Comparison of ENCODE assay signal across 8 mouse cellular contexts in genomic region chr10:43722164-43722563, GRCm38 (mm10).
DNase-seq lines count a peak whose midpoint lies in the region; ATAC-seq and TF ChIP-seq lines count a peak whose summit lies in the region.

No protein-coding gene starts in this region.

- TF ChIP-seq POLR2A in kidney, adult 2 months (IDR thresholded peaks at IDR 0.05; ENCODE audit: low read depth, low read length) = no peak

- H3K4me1 ChIP-seq in kidney, postnatal 0 days (replicated peaks; ENCODE audit: insufficient read depth, low read length) = peaks cover 17% of the 10 kb centered on the region; the same call in 1 of the 2 replicates
- H3K4me1 ChIP-seq in kidney, adult 2 months (ENCODE audit: control insufficient read depth, insufficient read depth, low read length) = no peaks in the 10 kb centered on the region; the same call in 1 of the 2 replicates
- H3K4me1 ChIP-seq in limb, embryonic 15.5 days = peaks cover 26% of the 10 kb centered on the region
- peaks cover 30% of the 10 kb centered on the region for H3K4me1 ChIP-seq in stomach, embryonic 14.5 days (ENCODE audit: control insufficient read depth, insufficient read depth, low read length)

- H3K36me3 ChIP-seq in kidney, postnatal 0 days (ENCODE audit: insufficient read depth, low read length) = no peaks in the 10 kb centered on the region
- H3K36me3 ChIP-seq in kidney, adult 2 months (ENCODE audit: control insufficient read depth, insufficient read depth, low read length) = no peaks in the 10 kb centered on the region
- no peaks in the 10 kb centered on the region for H3K36me3 ChIP-seq in limb, embryonic 15.5 days
- no peaks in the 10 kb centered on the region for H3K36me3 ChIP-seq in stomach, embryonic 14.5 days (ENCODE audit: control insufficient read depth, insufficient read depth, low read length)

- DNase-seq in embryo, embryonic 10 days (ENCODE audit: low spot score) = peak; percentile 22
- DNase-seq in embryo, embryonic 10.5 days (ENCODE audit: low spot score) = no peak
- no peak for DNase-seq in kidney, postnatal 0 days (ENCODE audit: low spot score)
- DNase-seq in kidney, adult 2 months = no peak
- no peak for DNase-seq in spleen, postnatal 10 days (ENCODE audit: low spot score in 2 of 2)
- no peak for DNase-seq in adipocyte (ENCODE audit: low spot score)

- no peaks in the 10 kb centered on the region for H3K9me3 ChIP-seq in kidney, postnatal 0 days (replicated peaks; ENCODE audit: low read length)
- H3K9me3 ChIP-seq in limb, embryonic 15.5 days = no peaks in the 10 kb centered on the region
- no peaks in the 10 kb centered on the region for H3K9me3 ChIP-seq in stomach, embryonic 14.5 days (ENCODE audit: control insufficient read depth, low read depth, low read length)

- H3K9ac ChIP-seq in kidney, postnatal 0 days (ENCODE audit: low read depth, low read length) = no peak overlapping the region
- no peak overlapping the region for H3K9ac ChIP-seq in limb, embryonic 15.5 days
- H3K9ac ChIP-seq in stomach, embryonic 14.5 days (replicated peaks; ENCODE audit: low read depth, low read length) = no peak overlapping the region

- H3K4me2 ChIP-seq in kidney, postnatal 0 days (ENCODE audit: low read length) = peak overlapping the region; percentile 55; the same call in 1 of the 2 replicates
- no peak overlapping the region for H3K4me2 ChIP-seq in limb, embryonic 15.5 days
- peak overlapping the region; percentile 53; the same call in 1 of the 2 replicates for H3K4me2 ChIP-seq in stomach, embryonic 14.5 days (replicated peaks; ENCODE audit: low read depth, low read length)

- peak overlapping the region; percentile 79 for H3K27ac ChIP-seq in kidney, postnatal 0 days
- H3K27ac ChIP-seq in kidney, adult 2 months (ENCODE audit: insufficient read depth, low read depth, low read length) = no peak overlapping the region
- peak overlapping the region; percentile 59; the same call in 1 of the 2 replicates for H3K27ac ChIP-seq in limb, embryonic 15.5 days
- H3K27ac ChIP-seq in stomach, embryonic 14.5 days (ENCODE audit: low read length) = 0 out of 2 replicates have a peak overlapping the region, but pooled peaks have one; percentile 84

- H3K27me3 ChIP-seq in kidney, postnatal 0 days (ENCODE audit: insufficient read depth, low read length) = no peaks in the 10 kb centered on the region
- H3K27me3 ChIP-seq in kidney, adult 2 months (replicated peaks; ENCODE audit: control insufficient read depth, insufficient read depth, low read length) = no peaks in the 10 kb centered on the region
- H3K27me3 ChIP-seq in limb, embryonic 15.5 days = no peaks in the 10 kb centered on the region
- H3K27me3 ChIP-seq in stomach, embryonic 14.5 days (ENCODE audit: control insufficient read depth, insufficient read depth, low read length) = no peaks in the 10 kb centered on the region

- H3K4me3 ChIP-seq in kidney, postnatal 0 days (replicated peaks; ENCODE audit: low read depth, low read length) = no peak overlapping the region
- no peak overlapping the region for H3K4me3 ChIP-seq in kidney, adult 2 months (ENCODE audit: insufficient read depth, low read depth, low read length)
- no peak overlapping the region for H3K4me3 ChIP-seq in limb, embryonic 15.5 days
- H3K4me3 ChIP-seq in stomach, embryonic 14.5 days (ENCODE audit: low read depth, low read length) = no peak overlapping the region

- no peak for ATAC-seq in kidney, postnatal 0 days (replicated peaks; ENCODE audit: low FRiP score, low read depth)
- ATAC-seq in limb, embryonic 15.5 days (ENCODE audit: insufficient number of reproducible peaks, low FRiP score, low TSS enrichment, low read depth) = no peak
- ATAC-seq in stomach, embryonic 14.5 days (ENCODE audit: insufficient number of reproducible peaks, insufficient read depth, low FRiP score, low read depth) = no peak

- WGBS in kidney, postnatal 0 days = 0% methylated on average over 3 of the region's 3 CpGs
- WGBS in kidney, adult 2 months = 8% methylated on average over 3 of the region's 3 CpGs
- 2% methylated on average over 2 of the region's 3 CpGs for WGBS in limb, embryonic 15.5 days
- 1% methylated on average over 3 of the region's 3 CpGs for WGBS in stomach, embryonic 14.5 days

- TF ChIP-seq CTCF in kidney, postnatal 0 days (IDR thresholded peaks at IDR 0.05; ENCODE audit: low read depth) = no peak
- no peak for TF ChIP-seq CTCF in kidney, adult 2 months (conservative IDR thresholded peaks at IDR 0.05; ENCODE audit: insufficient read depth, insufficient read length, low read depth, low read length)
